Mouse (Mus musculus) adrenal gland, adult (tissue): Measurements from ENCODE around the gene Gm10477.
A peak's percentile ranks its signal among the peaks of the same experiment; 100 is the strongest.
"Not testable (repeated sequence)": the region's sequence is repeated elsewhere in the genome, so short reads cannot be mapped to it uniquely, and the experiment has no call there.

Source experiments
- DNase-seq, 2 experiments: peaks; one replicate each; pipeline ENCODE4 v3.0.0; 2022 to 2023; ENCODE audit warnings: low spot score in 1 of 2; ENCODE audit not compliant: inconsistent age in 2 of 2

The Gm10477 gene

DNA sequence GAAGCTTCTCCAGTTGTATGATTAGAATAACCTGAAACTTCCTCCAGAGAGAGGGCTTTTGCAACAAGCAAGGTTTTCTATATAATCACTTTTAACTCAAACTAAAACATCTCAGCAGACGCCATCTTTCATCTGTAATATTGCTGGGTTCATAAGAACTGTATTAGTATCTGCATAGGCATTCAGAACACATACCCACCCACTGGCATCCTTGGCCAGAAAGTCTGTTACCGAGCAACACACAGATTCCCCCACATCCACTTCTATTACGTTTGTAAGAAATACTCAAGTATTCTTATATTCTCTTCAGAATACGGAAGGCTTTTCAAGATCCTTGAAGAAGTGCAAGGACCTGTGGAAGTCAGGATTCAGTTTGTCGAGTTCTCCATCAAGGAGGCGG is at the start of gene Gm10477:
TSS of gene Gm10477 (plus strand) at position 301 of the 400 bp plus-strand sequence.
- not testable (repeated sequence) for DNase-seq

DNA sequence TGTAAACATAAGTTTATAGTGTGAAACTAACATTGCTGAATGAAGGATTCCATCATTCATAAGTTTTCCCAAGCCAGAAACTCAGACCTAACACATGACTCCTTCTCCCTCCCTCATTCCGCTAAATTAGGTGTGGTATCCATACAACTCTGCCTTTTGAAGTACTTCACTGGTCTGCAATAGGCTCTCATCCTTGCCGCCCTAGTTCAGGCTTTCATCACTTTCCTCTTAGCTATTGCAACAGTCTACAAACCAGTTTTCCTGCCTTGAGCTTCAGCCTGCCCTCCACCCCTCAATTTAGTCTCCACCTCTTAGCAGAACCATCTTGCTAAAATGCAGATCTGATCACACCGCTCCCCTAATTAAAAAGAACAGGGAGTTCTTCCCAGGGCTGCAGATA is 47.0 kb upstream of the Gm10477 start:
- peak in 1 of 2 experiments; percentile 34 for DNase-seq

DNA sequence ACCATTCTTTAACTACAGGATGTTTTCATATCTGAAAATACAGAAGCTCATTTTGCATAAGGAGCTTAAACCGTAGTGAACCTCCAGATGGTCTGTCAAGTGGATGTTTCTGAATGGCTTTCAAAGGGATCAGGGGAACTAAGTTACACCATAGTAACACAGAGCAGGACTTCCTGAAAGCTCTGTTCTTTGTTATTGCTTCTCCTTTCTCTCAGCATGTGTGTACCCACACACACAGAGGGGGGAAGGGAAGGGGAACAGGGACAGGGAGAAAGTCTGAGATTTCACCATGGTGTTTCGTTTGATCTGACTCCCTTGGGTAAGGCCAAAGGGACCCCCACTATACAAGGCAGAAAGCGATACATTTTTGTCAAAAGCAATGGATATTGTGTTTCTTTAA is 42.6 kb upstream of the Gm10477 start:
- DNase-seq = no peak

DNA sequence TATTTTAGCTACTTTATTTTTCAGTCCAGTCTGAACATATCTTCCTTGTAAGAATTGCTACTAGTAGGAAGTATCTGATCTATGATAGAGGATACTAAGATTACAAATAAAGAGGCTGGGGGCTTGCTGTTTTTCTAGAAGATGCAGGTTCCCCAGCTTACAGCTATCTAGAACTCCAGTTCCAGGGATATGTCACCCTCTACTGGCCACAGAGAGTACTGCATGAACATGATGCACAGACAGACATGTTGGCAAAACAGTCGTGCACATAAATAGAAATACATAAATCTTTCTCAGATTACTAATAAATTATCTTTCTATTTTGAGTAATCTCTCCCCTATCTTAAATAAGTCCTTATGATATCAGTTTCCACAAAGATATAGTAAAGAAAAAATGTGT is 34.8 kb upstream of the Gm10477 start:
- peak; percentile 48 to 91 for DNase-seq

DNA sequence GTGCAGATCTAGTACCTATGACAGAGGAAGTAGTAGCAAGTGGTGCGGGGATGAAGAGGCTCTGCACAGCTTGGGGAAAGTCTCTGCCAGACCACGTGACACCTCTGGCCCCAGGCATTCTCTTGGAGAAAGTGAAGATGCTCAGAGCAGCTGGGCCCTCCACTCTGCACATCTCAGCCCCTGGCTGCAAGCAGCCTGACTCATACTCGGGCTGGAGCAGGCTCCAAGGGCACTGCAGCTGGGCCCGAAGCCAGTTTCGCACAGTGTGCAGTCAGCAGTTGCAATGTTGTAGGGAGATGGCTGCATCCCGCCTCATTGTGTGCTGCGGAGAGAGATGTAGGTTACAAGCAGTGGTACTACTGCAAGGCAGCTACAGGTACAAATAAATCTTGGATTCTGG is 27.3 kb upstream of the Gm10477 start:
- peak; percentile 52 to 76 for DNase-seq

DNA sequence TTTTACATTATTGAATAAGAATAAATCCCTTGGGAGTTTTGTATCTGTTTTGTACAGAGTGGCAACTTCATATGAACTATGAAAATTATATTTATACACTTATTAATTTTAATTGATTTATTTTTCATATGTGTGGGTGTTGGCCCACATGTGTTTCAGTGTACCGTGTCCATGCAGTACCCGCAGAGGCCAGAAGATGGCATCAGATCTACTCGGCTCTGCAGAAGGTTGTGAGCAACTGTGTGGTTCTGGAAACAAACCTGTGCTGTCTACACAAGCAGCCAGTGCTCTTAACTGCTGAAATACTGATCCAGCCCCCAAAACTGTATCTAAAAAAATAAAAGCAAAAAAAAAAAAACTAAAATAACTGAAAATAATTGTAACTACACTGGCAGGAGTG is 6.7 kb downstream of the Gm10477 start:
- DNase-seq = peak; percentile 39 to 81

DNA sequence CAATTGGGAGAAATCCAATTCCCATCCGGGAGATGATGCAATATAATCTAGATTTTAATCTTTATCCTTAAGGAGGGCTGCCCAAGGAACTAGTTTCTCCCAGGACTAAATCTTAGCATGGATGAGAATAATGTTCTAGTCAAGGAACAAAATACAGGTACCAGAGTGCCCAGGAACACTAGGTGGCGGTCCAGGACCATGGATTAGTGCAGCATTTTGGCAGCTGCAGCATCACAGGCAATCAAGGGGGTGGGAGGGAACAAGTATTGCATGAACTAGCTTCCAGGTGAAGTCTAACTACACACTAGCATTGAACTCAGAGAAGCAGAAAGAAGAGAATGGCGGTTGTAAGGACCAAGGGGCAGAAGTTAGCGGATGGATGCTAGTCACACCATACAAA is 12.6 kb downstream of the Gm10477 start:
- peak in 1 of 2 experiments; percentile 3 for DNase-seq

DNA sequence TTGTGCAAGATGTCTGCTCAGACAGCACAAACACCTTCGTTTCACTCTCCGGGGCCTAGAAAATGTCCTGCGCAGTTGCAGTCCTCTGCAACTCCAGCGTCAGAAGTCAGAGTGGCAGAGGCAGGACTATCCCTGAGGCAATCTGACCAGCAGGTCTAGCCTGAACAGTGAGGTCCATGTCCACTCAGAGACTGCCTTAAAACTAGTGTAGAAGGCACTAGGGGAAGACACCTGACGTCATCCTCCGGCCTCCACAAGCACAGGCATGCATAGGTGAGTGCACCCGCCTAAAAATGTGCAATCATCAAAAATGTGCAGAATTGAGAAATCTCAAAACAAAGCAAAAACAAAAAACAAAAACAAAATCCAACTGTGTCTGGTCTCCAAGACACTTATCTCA is 25.0 kb downstream of the Gm10477 start, which contains the start of gene Gm648:
TSS of gene Gm648 (minus strand) at position 101 of the 400 bp plus-strand sequence.
- DNase-seq = no peak

DNA sequence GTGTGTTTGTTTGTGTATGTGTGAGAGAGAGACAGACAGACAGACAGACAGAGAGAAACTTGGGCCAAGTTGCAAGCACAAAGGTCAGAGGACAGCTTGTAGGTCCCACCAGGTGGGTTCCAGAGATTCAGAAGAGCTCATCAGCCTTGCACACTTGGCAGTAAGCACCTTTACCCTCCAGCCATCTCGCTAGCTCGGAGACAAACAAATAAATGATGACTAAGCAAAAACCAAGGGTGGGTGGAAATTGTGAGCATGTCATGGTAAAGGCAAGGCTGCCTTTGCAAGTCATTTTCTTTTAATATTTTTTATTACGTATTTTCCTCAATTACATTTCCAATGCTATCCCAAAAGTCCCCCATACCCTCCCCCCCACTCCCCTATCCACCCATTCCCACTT is 29.0 kb downstream of the Gm10477 start:
- no peak for DNase-seq

DNA sequence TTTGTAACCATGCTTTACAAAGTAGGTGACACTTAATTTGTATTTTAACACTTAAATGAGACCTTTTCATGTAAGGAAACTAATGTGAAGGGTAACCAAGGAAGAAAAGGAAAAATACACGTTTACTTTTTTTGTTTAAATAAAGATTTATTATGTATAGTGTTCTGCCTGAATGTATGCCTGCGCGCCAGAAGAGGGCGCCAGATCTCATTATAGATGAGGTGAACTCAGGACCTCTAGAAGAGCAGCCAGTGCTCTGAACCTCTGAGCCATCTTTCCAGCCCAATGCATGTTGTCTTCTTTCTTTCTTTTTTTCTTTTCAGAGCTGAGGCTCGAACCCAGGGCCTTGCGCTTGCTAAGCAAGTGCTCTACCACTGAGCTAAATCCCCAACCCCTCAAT is 47.9 kb downstream of the Gm10477 start:
- DNase-seq = peak; percentile 4 to 31
